25 mouse cellular contexts compared by ENCODE assay signal in the genomic region with DNA sequence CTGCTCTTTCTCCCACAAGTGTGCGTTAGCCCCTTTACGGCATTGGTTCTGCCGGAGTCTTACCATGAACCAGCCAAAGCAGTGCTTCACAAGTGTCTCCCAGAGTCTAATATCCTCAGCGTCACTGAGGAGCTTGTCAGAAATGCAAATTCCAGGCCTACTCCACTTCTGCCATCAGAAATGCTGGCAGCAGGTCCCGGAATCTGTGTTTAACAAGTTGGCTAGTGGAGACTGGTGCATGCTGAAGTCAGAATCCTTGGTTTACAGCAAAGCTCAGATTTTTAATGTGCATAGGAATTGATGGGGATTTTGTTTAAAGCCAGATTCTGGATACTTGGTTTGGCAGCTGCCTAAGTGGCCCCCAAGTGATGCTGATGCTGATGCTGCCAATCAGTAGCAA.
DNase-seq lines count a peak whose midpoint lies in the region; ATAC-seq lines count a peak whose summit lies in the region.
"Had no signal": no experiment of that assay in that cellular context is flagged by ENCODE, and none has a peak within 500 bp of the region (broad histone marks: within the 10 kb centered on the region; RNA-seq: fewer than 3 reads in every experiment).

No protein-coding gene starts in this region.

- H3K4me2 ChIP-seq in forebrain, embryonic 12.5 days: no peak overlapping the region
- H3K4me2 ChIP-seq: liver, embryonic 11.5 days had no signal

- no peak for DNase-seq in forebrain, embryonic 10.5 days (ENCODE audit: extremely low spot score, low spot score)
- peak; percentile 63 to 71 for DNase-seq in layer of hippocampus, adult 18-20 months (ENCODE audit: low spot score in 2 of 2)
- DNase-seq in layer of hippocampus, adult 9-10 months (ENCODE audit: low spot score): no peak
- peak; percentile 49 to 51 for DNase-seq in right cerebral cortex, postnatal 10 days (ENCODE audit: low spot score in 2 of 2)
- no peak for DNase-seq in right cerebral cortex, postnatal 14 days
- DNase-seq in kidney, postnatal 36 days: no peak
- DNase-seq in kidney, postnatal 10 days: no peak
- DNase-seq: adrenal gland, postnatal 10 days; cerebellum, adult 11-12 months; cerebellum, postnatal 25 days; gastrocnemius, postnatal 14 days; heart, adult 2 months; heart, postnatal 36 days; kidney, adult 2 months; kidney, postnatal 14 days; left cerebral cortex, postnatal 4 days; lung, adult 18-20 months; lung, postnatal 14 days; retina, postnatal 1 day; thymus, adult 18-20 months had no signal

- peaks cover 50% of the 10 kb centered on the region for H3K4me1 ChIP-seq in forebrain, embryonic 12.5 days
- H3K4me1 ChIP-seq in forebrain, embryonic 10.5 days: peaks cover 35% of the 10 kb centered on the region

- H3K4me3 ChIP-seq in forebrain, embryonic 12.5 days (replicated peaks): no peak overlapping the region
- no peak overlapping the region for H3K4me3 ChIP-seq in forebrain, embryonic 10.5 days
- H3K4me3 ChIP-seq: heart, adult 2 months; left cerebral cortex, adult 2 months had no signal

- no peak for ATAC-seq in forebrain, embryonic 12.5 days (ENCODE audit: low FRiP score)
- ATAC-seq: hindbrain, postnatal 0 days; midbrain, embryonic 16.5 days had no signal

- no peaks in the 10 kb centered on the region for H3K36me3 ChIP-seq in forebrain, embryonic 12.5 days (replicated peaks)
- H3K36me3 ChIP-seq in forebrain, embryonic 10.5 days (replicated peaks): no peaks in the 10 kb centered on the region

- H3K27me3 ChIP-seq in forebrain, embryonic 12.5 days: no peaks in the 10 kb centered on the region
- H3K27me3 ChIP-seq in forebrain, embryonic 10.5 days (ENCODE audit: poor library complexity, severe bottlenecking): no peaks in the 10 kb centered on the region

- H3K27ac ChIP-seq in forebrain, embryonic 12.5 days: peak overlapping the region; percentile 5; the same call in 1 of the 2 replicates
- no peak overlapping the region for H3K27ac ChIP-seq in forebrain, embryonic 10.5 days
- H3K27ac ChIP-seq: heart, adult 2 months; hindbrain, postnatal 0 days; left cerebral cortex, adult 2 months had no signal

- 82% methylated on average over 5 of the region's 5 CpGs for WGBS in forebrain, embryonic 12.5 days
- WGBS in forebrain, embryonic 10.5 days: 87% methylated on average over 5 of the region's 5 CpGs

- H3K9me3 ChIP-seq in forebrain, embryonic 12.5 days: no peaks in the 10 kb centered on the region
- H3K9me3 ChIP-seq in forebrain, embryonic 10.5 days: no peaks in the 10 kb centered on the region

- no peak overlapping the region for H3K9ac ChIP-seq in forebrain, embryonic 12.5 days

Comparison
In these comparisons a context has a peak if more than half of its experiments do, and no peak if none do; other contexts are left out.
1. DNase-seq: peak in layer of hippocampus, adult 18-20 months (2 of 2) and right cerebral cortex, postnatal 10 days (2 of 2); none in forebrain, embryonic 10.5 days (single experiment), layer of hippocampus, adult 9-10 months (single experiment), right cerebral cortex, postnatal 14 days (single experiment), kidney, postnatal 36 days (0 of 2) and kidney, postnatal 10 days (single experiment).